Mouse (Mus musculus): ENCODE results near the gene Apeh.

GRCm38 (mm10) chr9:108063361-108063760, 31.0 kb downstream of the Apeh start:
- TF ChIP-seq TAL1 (conservative IDR thresholded peaks at IDR 0.05; ENCODE audit: low read depth, low read length) (no peak), GATA1 (IDR thresholded peaks at IDR 0.05; ENCODE audit: borderline replicate concordance, low read length) (no peak), CTCF (IDR thresholded peaks at IDR 0.05; ENCODE audit: low read depth, low read length) (no peak)

Data from G1E (cell line).